Mouse (Mus musculus) embryo, embryonic 10.5 days (tissue): Measurements from ENCODE around the gene Slc6a4.
"Not testable (repeated sequence)": the region's sequence is repeated elsewhere in the genome, so short reads cannot be mapped to it uniquely, and the experiment has no call there.

ENCODE experiments used
- DNase-seq: peaks from one replicate; pipeline ENCODE4 v3.0.0-alpha.2; 2015; ENCODE audit warnings: low spot score

Gene Slc6a4

GRCm38 (mm10) chr11:77019539-77019938 lies 21.1 kb downstream of the Slc6a4 start:
- DNase-seq: no peak

- DNase-seq: no peak
These were observed 23.5 kb downstream of the Slc6a4 start for GRCm38 (mm10) chr11:77021749-77022396.

GRCm38 (mm10) chr11:77026559-77026958 lies 28.2 kb downstream of the Slc6a4 start:
- no peak for DNase-seq

- no peak for DNase-seq
These were observed 29.8 kb downstream of the Slc6a4 start for GRCm38 (mm10) chr11:77028157-77028556.

GRCm38 (mm10) chr11:77031151-77031934 lies 32.9 kb downstream of the Slc6a4 start:
- no peak for DNase-seq

- no peak for DNase-seq
These were observed 43.5 kb downstream of the Slc6a4 start for GRCm38 (mm10) chr11:77041891-77042290.

- no peak for DNase-seq
These were observed 44.4 kb downstream of the Slc6a4 start for GRCm38 (mm10) chr11:77042816-77043215.

GRCm38 (mm10) chr11:77061951-77062350 lies 63.5 kb downstream of the Slc6a4 start:
- no peak for DNase-seq

GRCm38 (mm10) chr11:77063406-77063805 lies 65.0 kb downstream of the Slc6a4 start:
- DNase-seq: no peak

- no peak for DNase-seq
These were observed 70.4 kb downstream of the Slc6a4 start for GRCm38 (mm10) chr11:77068825-77069224.

GRCm38 (mm10) chr11:77070721-77071120 lies 72.3 kb downstream of the Slc6a4 start:
- DNase-seq: peak; percentile 29

GRCm38 (mm10) chr11:77077331-77077730 lies 78.9 kb downstream of the Slc6a4 start:
- not testable (repeated sequence) for DNase-seq

- DNase-seq: no peak
These were observed 79.4 kb downstream of the Slc6a4 start for GRCm38 (mm10) chr11:77077792-77078191.

- peak; percentile 98 for DNase-seq
These were observed 80.1 kb downstream of the Slc6a4 start, which contains the start of gene Nsrp1 for GRCm38 (mm10) chr11:77078273-77079134. Gene Nsrp1, minus strand, starts transcription at chr11:77078435.

GRCm38 (mm10) chr11:77079361-77079760 lies 81.0 kb downstream of the Slc6a4 start:
- DNase-seq: no peak
